Mouse (Mus musculus): Measurements from ENCODE around the gene Dnah5. TPM values are rescaled to one million over a fixed set of nuclear protein-coding genes. Genes with fewer than 3 reads are reported as not detected.

Gene Dnah5
- total RNA-seq, 1 experiment from 2014 or later, result not detected

DNA sequence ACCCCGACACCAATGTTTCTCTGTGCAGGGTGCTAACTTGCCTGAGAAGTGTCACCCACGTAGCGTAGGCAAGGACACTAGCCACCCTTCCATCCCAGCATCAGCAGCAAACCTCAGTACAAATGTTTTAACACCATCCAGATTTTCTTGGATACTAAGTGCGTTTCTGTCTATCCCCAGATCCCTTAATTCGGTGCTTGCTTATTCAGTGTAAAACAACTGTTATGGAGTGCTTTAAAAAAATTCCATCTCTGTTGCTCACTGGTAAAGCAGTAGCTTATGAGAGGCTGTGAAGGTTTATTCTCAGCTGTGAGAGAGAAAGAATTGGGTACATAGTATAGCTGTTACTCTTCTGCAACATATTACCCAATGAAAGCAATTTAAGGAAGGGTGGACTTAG lies 9.5 kb downstream of the Dnah5 start:
- no peak for ATAC-seq (replicated peaks in 1 of 2; ENCODE audit: insufficient read depth in 1 of 2, low FRiP score in 2 of 2, low TSS enrichment in 1 of 2, low read depth in 1 of 2, poor library complexity in 2 of 2, severe bottlenecking in 2 of 2)

- no peak for ATAC-seq (replicated peaks in 1 of 2; ENCODE audit: insufficient read depth in 1 of 2, low FRiP score in 2 of 2, low TSS enrichment in 1 of 2, low read depth in 1 of 2, poor library complexity in 2 of 2, severe bottlenecking in 2 of 2)
These were observed 12.8 kb downstream of the Dnah5 start for GRCm38 (mm10) chr15:28216358-28216757.

GRCm38 (mm10) chr15:28227316-28227715 lies 23.8 kb downstream of the Dnah5 start:
- no peak for ATAC-seq (replicated peaks in 1 of 2; ENCODE audit: insufficient read depth in 1 of 2, low FRiP score in 2 of 2, low TSS enrichment in 1 of 2, low read depth in 1 of 2, poor library complexity in 2 of 2, severe bottlenecking in 2 of 2)

GRCm38 (mm10) chr15:28260250-28260649 lies 56.7 kb downstream of the Dnah5 start:
- no peak for ATAC-seq (replicated peaks in 1 of 2; ENCODE audit: insufficient read depth in 1 of 2, low FRiP score in 2 of 2, low TSS enrichment in 1 of 2, low read depth in 1 of 2, poor library complexity in 2 of 2, severe bottlenecking in 2 of 2)

DNA sequence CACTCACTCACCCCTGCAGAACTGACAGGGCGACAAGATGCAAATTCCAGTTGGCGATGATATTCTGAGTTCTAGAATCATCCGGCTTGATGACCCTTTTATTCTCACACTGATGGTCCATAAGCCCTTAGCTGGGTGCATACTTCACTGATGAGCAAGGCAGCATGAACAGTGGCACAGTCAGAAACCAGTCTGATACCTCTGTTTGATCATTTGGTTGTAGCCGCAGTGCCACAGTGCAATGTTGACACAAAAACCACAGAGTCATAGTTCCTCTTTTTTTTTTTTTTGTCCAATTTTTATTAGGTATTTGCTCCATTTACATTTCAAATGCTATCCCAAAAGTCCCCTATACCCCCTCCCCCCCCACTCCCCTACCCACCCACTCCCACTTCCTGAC lies 95.9 kb downstream of the Dnah5 start:
- ATAC-seq (replicated peaks in 1 of 2; ENCODE audit: insufficient read depth in 1 of 2, low FRiP score in 2 of 2, low TSS enrichment in 1 of 2, low read depth in 1 of 2, poor library complexity in 2 of 2, severe bottlenecking in 2 of 2), result peak; percentile 99 to 100

GRCm38 (mm10) chr15:28307131-28307530 lies 103.6 kb downstream of the Dnah5 start:
- no peak for ATAC-seq (replicated peaks in 1 of 2; ENCODE audit: insufficient read depth in 1 of 2, low FRiP score in 2 of 2, low TSS enrichment in 1 of 2, low read depth in 1 of 2, poor library complexity in 2 of 2, severe bottlenecking in 2 of 2)

GRCm38 (mm10) chr15:28307884-28308283 lies 104.3 kb downstream of the Dnah5 start:
- ATAC-seq (replicated peaks in 1 of 2; ENCODE audit: insufficient read depth in 1 of 2, low FRiP score in 2 of 2, low TSS enrichment in 1 of 2, low read depth in 1 of 2, poor library complexity in 2 of 2, severe bottlenecking in 2 of 2), result no peak

- ATAC-seq (replicated peaks in 1 of 2; ENCODE audit: insufficient read depth in 1 of 2, low FRiP score in 2 of 2, low TSS enrichment in 1 of 2, low read depth in 1 of 2, poor library complexity in 2 of 2, severe bottlenecking in 2 of 2), result no peak
These were observed 107.0 kb downstream of the Dnah5 start for GRCm38 (mm10) chr15:28310516-28310915.

GRCm38 (mm10) chr15:28313451-28313850 lies 109.9 kb downstream of the Dnah5 start:
- no peak for ATAC-seq (replicated peaks in 1 of 2; ENCODE audit: insufficient read depth in 1 of 2, low FRiP score in 2 of 2, low TSS enrichment in 1 of 2, low read depth in 1 of 2, poor library complexity in 2 of 2, severe bottlenecking in 2 of 2)

DNA sequence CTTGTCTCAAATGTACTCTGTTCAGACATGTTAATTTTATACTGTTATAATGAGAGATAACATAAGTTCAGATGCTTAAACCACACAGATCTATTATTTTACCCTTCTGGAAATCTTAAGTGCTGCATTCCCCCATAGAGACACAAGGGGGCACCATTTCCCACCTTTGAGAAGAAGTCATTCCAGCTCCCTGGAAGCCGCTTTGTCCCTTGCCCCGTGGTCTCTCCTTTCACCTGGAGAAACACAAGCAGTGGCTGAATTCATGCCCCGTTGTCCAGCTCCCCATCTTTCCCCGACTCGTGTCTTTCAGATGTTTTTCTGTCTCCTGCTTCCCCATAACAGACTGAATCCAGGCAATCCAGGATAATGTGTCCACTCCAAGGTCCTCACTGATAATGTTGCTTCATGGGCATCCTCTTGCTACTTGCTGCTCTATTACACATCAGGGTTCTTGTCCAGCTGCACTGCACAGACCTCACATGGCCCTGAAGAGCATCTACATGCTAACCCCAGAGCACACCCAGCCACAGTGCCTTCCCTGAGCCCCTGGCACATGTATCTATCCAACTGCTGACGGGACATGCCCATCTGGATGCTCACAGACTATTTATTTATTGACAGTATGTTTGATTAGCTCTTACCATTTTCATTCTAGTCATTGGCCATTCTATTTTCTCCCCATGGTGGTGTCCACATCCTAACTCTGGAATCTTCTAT lies 112.4 kb downstream of the Dnah5 start:
- peak; percentile 66 to 68; a peak in 3 of 4 replicates for ATAC-seq (replicated peaks in 1 of 2; ENCODE audit: insufficient read depth in 1 of 2, low FRiP score in 2 of 2, low TSS enrichment in 1 of 2, low read depth in 1 of 2, poor library complexity in 2 of 2, severe bottlenecking in 2 of 2)

DNA sequence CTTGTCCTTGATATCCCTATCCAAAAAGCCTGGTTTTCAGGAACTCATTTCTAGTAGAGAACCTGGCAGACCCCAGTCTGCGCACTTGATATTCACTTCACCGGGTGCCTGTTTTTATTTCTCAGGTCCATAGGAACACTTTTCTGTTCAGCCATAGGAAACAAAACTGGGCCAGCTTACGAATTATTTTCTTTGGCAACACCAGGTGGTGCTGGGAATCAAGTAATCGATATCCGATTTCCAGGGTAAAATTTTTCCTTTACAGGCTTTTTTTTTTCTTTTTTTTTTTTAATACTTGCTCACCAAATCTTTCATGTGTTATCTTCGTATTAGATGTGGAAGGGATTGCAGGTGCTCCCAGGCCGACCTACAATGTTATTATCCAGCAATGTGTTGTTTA lies 119.0 kb downstream of the Dnah5 start:
- ATAC-seq (replicated peaks in 1 of 2; ENCODE audit: insufficient read depth in 1 of 2, low FRiP score in 2 of 2, low TSS enrichment in 1 of 2, low read depth in 1 of 2, poor library complexity in 2 of 2, severe bottlenecking in 2 of 2), result no peak

- ATAC-seq (replicated peaks in 1 of 2; ENCODE audit: insufficient read depth in 1 of 2, low FRiP score in 2 of 2, low TSS enrichment in 1 of 2, low read depth in 1 of 2, poor library complexity in 2 of 2, severe bottlenecking in 2 of 2), result no peak
These were observed 123.4 kb downstream of the Dnah5 start for GRCm38 (mm10) chr15:28326985-28327384.

- ATAC-seq (replicated peaks in 1 of 2; ENCODE audit: insufficient read depth in 1 of 2, low FRiP score in 2 of 2, low TSS enrichment in 1 of 2, low read depth in 1 of 2, poor library complexity in 2 of 2, severe bottlenecking in 2 of 2), result no peak
These were observed 123.9 kb downstream of the Dnah5 start for GRCm38 (mm10) chr15:28327441-28327840.

GRCm38 (mm10) chr15:28341151-28341550 lies 137.6 kb downstream of the Dnah5 start:
- no peak for ATAC-seq (replicated peaks in 1 of 2; ENCODE audit: insufficient read depth in 1 of 2, low FRiP score in 2 of 2, low TSS enrichment in 1 of 2, low read depth in 1 of 2, poor library complexity in 2 of 2, severe bottlenecking in 2 of 2)

DNA sequence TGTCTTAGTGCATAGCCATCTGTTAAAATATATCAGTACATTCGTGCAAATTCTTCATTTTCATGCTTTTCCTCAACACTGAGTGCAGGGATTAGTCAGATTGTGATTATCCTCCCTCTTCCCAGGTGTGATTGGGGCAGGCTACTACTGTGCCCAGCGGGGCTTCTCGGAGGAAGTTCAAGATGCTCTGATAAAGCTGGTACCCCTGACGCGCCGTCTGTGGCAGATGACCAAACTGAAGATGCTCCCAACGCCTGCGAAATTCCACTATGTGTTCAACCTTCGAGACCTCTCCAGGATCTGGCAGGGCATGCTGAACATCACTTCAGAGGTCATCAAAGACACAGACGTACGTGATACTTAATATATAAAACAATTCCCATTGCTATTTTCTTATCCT lies 164.0 kb downstream of the Dnah5 start:
- ATAC-seq (replicated peaks in 1 of 2; ENCODE audit: insufficient read depth in 1 of 2, low FRiP score in 2 of 2, low TSS enrichment in 1 of 2, low read depth in 1 of 2, poor library complexity in 2 of 2, severe bottlenecking in 2 of 2), result no peak

- no peak for ATAC-seq (replicated peaks in 1 of 2; ENCODE audit: insufficient read depth in 1 of 2, low FRiP score in 2 of 2, low TSS enrichment in 1 of 2, low read depth in 1 of 2, poor library complexity in 2 of 2, severe bottlenecking in 2 of 2)
These were observed 166.9 kb downstream of the Dnah5 start for GRCm38 (mm10) chr15:28370431-28370830.

GRCm38 (mm10) chr15:28371506-28371905 lies 168.0 kb downstream of the Dnah5 start:
- no peak for ATAC-seq (replicated peaks in 1 of 2; ENCODE audit: insufficient read depth in 1 of 2, low FRiP score in 2 of 2, low TSS enrichment in 1 of 2, low read depth in 1 of 2, poor library complexity in 2 of 2, severe bottlenecking in 2 of 2)

- ATAC-seq (replicated peaks in 1 of 2; ENCODE audit: insufficient read depth in 1 of 2, low FRiP score in 2 of 2, low TSS enrichment in 1 of 2, low read depth in 1 of 2, poor library complexity in 2 of 2, severe bottlenecking in 2 of 2), result peak; percentile 22 to 60; a peak in 2 of 4 replicates
These were observed 170.8 kb downstream of the Dnah5 start for GRCm38 (mm10) chr15:28374394-28374793.

DNA sequence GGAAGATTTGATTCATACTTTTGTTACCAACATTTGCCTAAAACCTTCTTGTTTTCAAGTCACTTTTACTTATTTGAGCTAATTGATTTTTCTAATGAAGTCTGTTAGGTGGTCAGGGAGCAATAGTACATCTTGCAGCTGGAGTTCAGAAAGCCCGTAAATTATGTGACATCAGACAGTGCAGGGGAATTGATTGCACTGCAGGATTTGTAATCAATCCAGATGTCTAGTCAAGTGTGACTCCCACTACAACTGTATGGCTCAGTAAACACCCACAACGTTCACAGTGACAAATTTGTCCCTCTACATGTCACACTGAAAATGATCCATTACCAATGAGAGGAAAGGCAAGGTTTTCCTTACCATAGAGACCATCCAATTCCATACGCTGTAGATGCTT lies 177.4 kb downstream of the Dnah5 start:
- ATAC-seq (replicated peaks in 1 of 2; ENCODE audit: insufficient read depth in 1 of 2, low FRiP score in 2 of 2, low TSS enrichment in 1 of 2, low read depth in 1 of 2, poor library complexity in 2 of 2, severe bottlenecking in 2 of 2), result no peak
